Mouse (Mus musculus): Measurements from ENCODE around the gene Gm21992. TPM values are rescaled to one million over a fixed set of nuclear protein-coding genes. Genes with fewer than 3 reads are reported as not detected.

The Gm21992 gene
- polyA plus RNA-seq, 1 experiment from 2014 or later = 41.5 TPM

GRCm38 (mm10) chr19:4717281-4717680, 94.1 kb downstream of the Gm21992 start:
- H3K4me2 ChIP-seq (replicated peaks) = no peak overlapping the region
- 97% methylated on average over 2 of the region's 2 CpGs for WGBS
- peaks cover 41% of the 10 kb centered on the region for H3K4me1 ChIP-seq
- H3K27me3 ChIP-seq = 0 out of 2 replicates have a peak, but pooled peaks cover 3% of the 10 kb centered on the region
- no peak overlapping the region for H3K9ac ChIP-seq
- H3K27ac ChIP-seq = no peak overlapping the region
- no peaks in the 10 kb centered on the region for H3K9me3 ChIP-seq (replicated peaks)
- ATAC-seq (ENCODE audit: low FRiP score) = no peak
- H3K36me3 ChIP-seq = peaks cover 26% of the 10 kb centered on the region
- no peak overlapping the region for H3K4me3 ChIP-seq

DNA sequence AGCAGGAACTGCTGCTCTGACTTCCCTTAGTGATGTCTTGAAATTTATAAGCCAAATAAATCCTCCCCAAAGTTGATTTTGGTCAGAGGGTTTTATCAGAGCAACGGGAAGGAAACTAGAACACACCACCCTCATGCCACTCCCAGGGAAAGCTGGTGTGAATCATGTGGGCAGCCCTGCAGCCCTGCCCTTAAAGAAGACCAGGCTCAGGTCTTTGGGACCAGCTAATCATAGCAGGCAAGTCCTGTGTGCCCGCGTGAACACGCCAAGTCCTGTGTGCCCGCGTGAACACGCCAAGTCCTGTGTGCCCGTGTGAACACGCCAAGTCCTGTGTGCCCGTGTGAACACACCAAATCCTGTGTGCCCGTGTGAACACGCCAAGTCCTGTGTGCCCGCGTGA, 94.7 kb downstream of the Gm21992 start:
- Histone ChIP-seq H3K4me2 (replicated peaks) (no peak overlapping the region), H3K27ac (no peak overlapping the region), H3K9ac (no peak overlapping the region), H3K9me3 (replicated peaks) (no peaks in the 10 kb centered on the region), H3K27me3 (0 out of 2 replicates have a peak, but pooled peaks cover 3% of the 10 kb centered on the region), H3K4me3 (no peak overlapping the region), H3K36me3 (peaks cover 25% of the 10 kb centered on the region), H3K4me1 (peaks cover 41% of the 10 kb centered on the region)
- ATAC-seq (ENCODE audit: low FRiP score) = no peak
- WGBS = 98% methylated on average over 14 of the region's 14 CpGs

- H3K27ac ChIP-seq = no peak overlapping the region
- no peaks in the 10 kb centered on the region for H3K9me3 ChIP-seq (replicated peaks)
- 0 out of 2 replicates have a peak, but pooled peaks cover 2% of the 10 kb centered on the region for H3K36me3 ChIP-seq
- H3K4me3 ChIP-seq = peak overlapping the region; percentile 83
- H3K9ac ChIP-seq = peak overlapping the region; percentile 28; the same call in 1 of the 2 replicates
- peaks cover 30% of the 10 kb centered on the region for H3K4me1 ChIP-seq
- peak overlapping the region; percentile 84 for H3K4me2 ChIP-seq (replicated peaks)
- no peak for ATAC-seq (ENCODE audit: low FRiP score)
- H3K27me3 ChIP-seq = peaks cover 7% of the 10 kb centered on the region; the same call in 1 of the 2 replicates
- WGBS = 45% methylated on average over 3 of the region's 3 CpGs
These were observed 97.5 kb downstream of the Gm21992 start for GRCm38 (mm10) chr19:4713886-4714285.

GRCm38 (mm10) chr19:4712781-4713526, 98.5 kb downstream of the Gm21992 start:
- 36% methylated on average over 13 of the region's 13 CpGs for WGBS

GRCm38 (mm10) chr19:4712156-4712780, 99.1 kb downstream of the Gm21992 start:
- Histone ChIP-seq H3K27ac (peak overlapping the region; percentile 96), H3K9me3 (replicated peaks) (no peaks in the 10 kb centered on the region), H3K36me3 (no peaks in the 10 kb centered on the region), H3K4me1 (peaks cover 26% of the 10 kb centered on the region), H3K4me2 (replicated peaks) (peak overlapping the region; percentile 84), H3K9ac (peak overlapping the region; percentile 94), H3K4me3 (peak overlapping the region; percentile 83), H3K27me3 (peaks cover 7% of the 10 kb centered on the region; the same call in 1 of the 2 replicates)
- peak; percentile 65 for ATAC-seq (ENCODE audit: low FRiP score)
- WGBS = under 1% methylated on average over 46 of the region's 60 CpGs

More at GRCm38 (mm10) chr19:4712781-4713526, 98.5 kb downstream of the Gm21992 start:
- H3K9me3 ChIP-seq (replicated peaks) = no peaks in the 10 kb centered on the region
- peaks cover 26% of the 10 kb centered on the region for H3K4me1 ChIP-seq
- peak overlapping the region; percentile 94 for H3K9ac ChIP-seq
- peaks cover 7% of the 10 kb centered on the region; the same call in 1 of the 2 replicates for H3K27me3 ChIP-seq
- peak overlapping the region; percentile 84 for H3K4me2 ChIP-seq (replicated peaks)
- H3K4me3 ChIP-seq = peak overlapping the region; percentile 83
- peak overlapping the region; percentile 96 for H3K27ac ChIP-seq
- no peaks in the 10 kb centered on the region for H3K36me3 ChIP-seq
- ATAC-seq (ENCODE audit: low FRiP score) = no peak

DNA sequence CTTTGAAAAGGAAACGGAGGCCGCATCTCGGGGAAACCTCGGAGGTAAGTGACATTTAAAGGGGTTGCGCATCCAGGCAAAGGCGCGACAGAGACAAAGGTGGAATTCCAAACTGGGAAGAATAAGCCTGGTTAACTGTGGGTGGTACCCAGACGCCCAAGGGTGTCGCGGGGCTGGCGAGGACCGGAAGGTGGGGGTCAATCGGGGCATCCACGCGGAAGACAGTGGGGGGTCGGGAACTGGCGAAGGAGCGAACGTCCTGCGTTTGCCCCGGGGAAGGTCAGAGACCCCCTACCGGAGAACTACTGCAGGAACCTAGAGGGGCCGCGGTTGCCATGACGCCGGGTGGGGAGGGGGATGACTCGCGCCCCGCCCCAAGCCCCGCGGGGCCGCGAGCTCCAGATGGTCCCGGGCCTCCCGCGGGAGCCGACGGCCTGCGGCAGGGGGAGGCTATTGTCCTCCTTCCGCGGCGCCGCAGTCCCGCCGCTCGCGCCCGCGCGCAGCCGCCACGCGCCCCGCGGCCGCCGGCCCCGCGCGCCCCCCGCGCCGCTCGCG, 99.7 kb downstream of the Gm21992 start:
- H3K9me3 ChIP-seq (replicated peaks) = no peaks in the 10 kb centered on the region
- under 1% methylated on average over 26 of the region's 65 CpGs for WGBS
- peaks cover 26% of the 10 kb centered on the region for H3K4me1 ChIP-seq
- H3K27me3 ChIP-seq = peaks cover 7% of the 10 kb centered on the region; the same call in 1 of the 2 replicates
- peak overlapping the region; percentile 84 for H3K4me2 ChIP-seq (replicated peaks)
- peak overlapping the region; percentile 94 for H3K9ac ChIP-seq
- H3K36me3 ChIP-seq = no peaks in the 10 kb centered on the region
- H3K27ac ChIP-seq = peak overlapping the region; percentile 96
- ATAC-seq (ENCODE audit: low FRiP score) = peak; percentile 86
- H3K4me3 ChIP-seq = peak overlapping the region; percentile 83

- WGBS = 7% methylated on average over 13 of the region's 13 CpGs
- H3K36me3 ChIP-seq = no peaks in the 10 kb centered on the region
- H3K27ac ChIP-seq = peak within 1 kb of the TSS; percentile 96
- peaks cover 26% of the 10 kb centered on the region for H3K4me1 ChIP-seq
- H3K27me3 ChIP-seq = peaks cover 7% of the 10 kb centered on the region; the same call in 1 of the 2 replicates
- peak within 1 kb of the TSS; percentile 84 for H3K4me2 ChIP-seq (replicated peaks)
- H3K9ac ChIP-seq = peak within 1 kb of the TSS; percentile 94
- H3K4me3 ChIP-seq = peak within 1 kb of the TSS; percentile 83
- peak; percentile 57 for ATAC-seq (ENCODE audit: low FRiP score)
- no peaks in the 10 kb centered on the region for H3K9me3 ChIP-seq (replicated peaks)
These were observed 100.3 kb downstream of the Gm21992 start, which contains the start of gene Sptbn2 for GRCm38 (mm10) chr19:4711098-4711600. Gene Sptbn2 (plus strand): TSS chr19:4711167.

DNA sequence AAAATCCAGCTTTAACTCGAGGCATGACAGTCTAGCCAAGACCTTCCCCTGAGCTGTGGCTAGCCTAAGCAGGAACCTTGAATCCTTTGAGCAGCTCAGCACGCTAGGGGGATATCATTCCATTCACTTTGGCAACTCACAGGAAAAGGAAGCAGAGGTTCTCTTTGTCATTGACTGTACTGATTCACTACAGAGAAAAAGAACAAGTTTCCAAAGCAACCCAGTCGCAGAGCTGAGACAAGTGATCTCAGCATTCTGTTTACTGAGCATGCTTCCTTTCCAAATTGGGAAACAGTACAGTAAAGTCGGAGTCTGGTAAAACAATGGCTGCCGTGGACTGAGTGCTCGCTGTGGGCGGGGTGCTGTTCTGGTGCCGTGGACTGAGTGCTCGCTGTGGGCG, 102.6 kb downstream of the Gm21992 start:
- 83% methylated on average over 10 of the region's 10 CpGs for WGBS
- peaks cover 13% of the 10 kb centered on the region for H3K4me1 ChIP-seq
- no peak for ATAC-seq (ENCODE audit: low FRiP score)

GRCm38 (mm10) chr19:4701221-4701620, 110.2 kb downstream of the Gm21992 start:
- no peaks in the 10 kb centered on the region for H3K36me3 ChIP-seq
- H3K4me1 ChIP-seq = peaks cover 9% of the 10 kb centered on the region; the same call in 1 of the 2 replicates
- H3K27me3 ChIP-seq = peaks cover 35% of the 10 kb centered on the region
- no peaks in the 10 kb centered on the region for H3K9me3 ChIP-seq (replicated peaks)
- H3K4me2 ChIP-seq (replicated peaks) = no peak overlapping the region
- ATAC-seq (ENCODE audit: low FRiP score) = no peak
- WGBS = 72% methylated on average over 7 of the region's 7 CpGs
- no peak overlapping the region for H3K4me3 ChIP-seq
- no peak overlapping the region for H3K9ac ChIP-seq
- H3K27ac ChIP-seq = no peak overlapping the region

More for the DNA sequence above, 102.6 kb downstream of the Gm21992 start:
- Histone ChIP-seq H3K27me3 (peaks cover 4% of the 10 kb centered on the region; the same call in 1 of the 2 replicates), H3K9me3 (replicated peaks) (no peaks in the 10 kb centered on the region), H3K36me3 (no peaks in the 10 kb centered on the region), H3K27ac (no peak overlapping the region), H3K4me3 (no peak overlapping the region), H3K4me2 (replicated peaks) (no peak overlapping the region), H3K9ac (no peak overlapping the region)

- Histone ChIP-seq H3K36me3 (no peaks in the 10 kb centered on the region), H3K9ac (no peak overlapping the region), H3K4me1 (peaks cover 9% of the 10 kb centered on the region; the same call in 1 of the 2 replicates), H3K4me3 (no peak overlapping the region), H3K27me3 (peaks cover 35% of the 10 kb centered on the region), H3K27ac (no peak overlapping the region), H3K9me3 (replicated peaks) (no peaks in the 10 kb centered on the region), H3K4me2 (replicated peaks) (no peak overlapping the region)
- ATAC-seq (ENCODE audit: low FRiP score) = no peak
- 74% methylated on average over 8 of the region's 8 CpGs for WGBS
These were observed 110.8 kb downstream of the Gm21992 start for GRCm38 (mm10) chr19:4700656-4701055.

DNA sequence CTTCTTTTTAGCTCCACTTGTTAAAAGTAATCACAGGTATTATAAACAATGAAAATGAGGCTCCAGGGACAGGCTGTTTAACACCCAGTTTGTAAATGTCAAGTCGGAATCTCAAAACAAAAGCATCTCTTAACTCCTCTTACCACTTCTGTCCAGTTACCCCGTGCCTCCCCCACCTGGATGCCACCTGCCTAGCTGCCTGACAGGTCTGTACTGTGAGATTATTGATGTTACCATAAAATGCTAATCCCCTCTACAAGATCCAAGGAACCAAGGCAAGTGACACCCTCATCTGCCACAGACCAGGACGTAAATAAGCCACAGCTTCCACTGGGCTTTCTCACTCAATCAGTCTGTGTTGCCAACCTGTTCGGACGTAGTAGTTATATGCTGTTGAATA, 111.6 kb downstream of the Gm21992 start:
- H3K27me3 ChIP-seq = peaks cover 35% of the 10 kb centered on the region
- H3K4me3 ChIP-seq = no peak overlapping the region
- H3K27ac ChIP-seq = no peak overlapping the region
- no peak overlapping the region for H3K4me2 ChIP-seq (replicated peaks)
- no peak overlapping the region for H3K9ac ChIP-seq
- ATAC-seq (ENCODE audit: low FRiP score) = no peak
- H3K9me3 ChIP-seq (replicated peaks) = no peaks in the 10 kb centered on the region
- no peaks in the 10 kb centered on the region for H3K36me3 ChIP-seq
- 57% methylated on average over 5 of the region's 5 CpGs for WGBS
- H3K4me1 ChIP-seq = peaks cover 9% of the 10 kb centered on the region; the same call in 1 of the 2 replicates

DNA sequence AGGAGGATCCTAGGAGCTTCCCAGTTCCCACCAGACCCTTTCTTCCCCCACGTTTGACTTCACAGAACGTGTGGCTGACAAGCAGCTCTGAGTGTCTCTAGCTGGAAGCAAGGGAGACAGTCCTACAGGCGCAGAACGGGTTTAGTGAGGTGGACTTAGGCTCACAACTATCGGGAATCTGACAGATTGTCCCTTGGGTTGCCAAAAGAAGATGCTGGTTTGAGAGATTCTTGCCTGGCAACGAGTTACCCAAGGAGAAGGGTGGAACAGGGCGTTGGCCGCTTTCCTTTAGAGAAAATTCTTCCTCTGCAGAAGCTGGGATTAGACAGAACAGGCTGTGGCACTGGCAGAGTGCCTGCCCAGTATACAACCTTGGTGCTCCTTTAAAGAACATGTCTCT, 112.6 kb downstream of the Gm21992 start:
- no peak overlapping the region for H3K9ac ChIP-seq
- ATAC-seq (ENCODE audit: low FRiP score) = no peak
- no peaks in the 10 kb centered on the region for H3K9me3 ChIP-seq (replicated peaks)
- H3K4me2 ChIP-seq (replicated peaks) = peak overlapping the region; percentile 71
- H3K4me3 ChIP-seq = peak overlapping the region; percentile 54; the same call in 1 of the 2 replicates
- peaks cover 9% of the 10 kb centered on the region; the same call in 1 of the 2 replicates for H3K4me1 ChIP-seq
- no peak overlapping the region for H3K27ac ChIP-seq
- 40% methylated on average over 8 of the region's 8 CpGs for WGBS
- peaks cover 38% of the 10 kb centered on the region for H3K27me3 ChIP-seq
- H3K36me3 ChIP-seq = no peaks in the 10 kb centered on the region
